Mouse (Mus musculus): ENCODE data around the gene Gm11011. TPM values are rescaled to one million over a fixed set of nuclear protein-coding genes. Genes with fewer than 3 reads are reported as not detected.

Gene Gm11011
- polyA plus RNA-seq, 1 experiment from 2014 or later, result not detected

- Histone ChIP-seq H3K36me3 (ENCODE audit: insufficient read depth) (no peaks in the 10 kb centered on the region), H3K9ac (no peak overlapping the region), H3K4me2 (no peak overlapping the region), H3K27ac (ENCODE audit: low read depth) (no peak overlapping the region), H3K9me3 (ENCODE audit: low read depth, low read length) (no peaks in the 10 kb centered on the region), H3K4me1 (ENCODE audit: insufficient read depth) (no peaks in the 10 kb centered on the region), H3K27me3 (ENCODE audit: insufficient read depth, low read length) (no peaks in the 10 kb centered on the region), H3K4me3 (ENCODE audit: low read depth, low read length) (no peak overlapping the region)
- ATAC-seq (ENCODE audit: insufficient read depth) (no peak), DNase-seq (no peak)
- no peak for TF ChIP-seq CTCF (IDR thresholded peaks at IDR 0.05; ENCODE audit: low read depth)
- WGBS, result 59% methylated on average over 10 of the region's 10 CpGs
Measured at GRCm38 (mm10) chr2:169570063-169570462, 17.5 kb downstream of the Gm11011 start.

GRCm38 (mm10) chr2:169566159-169566558, 21.4 kb downstream of the Gm11011 start:
- H3K27ac ChIP-seq (ENCODE audit: low read depth), result peak overlapping the region; percentile 38; the same call in 1 of the 2 replicates
- no peaks in the 10 kb centered on the region for H3K36me3 ChIP-seq (ENCODE audit: insufficient read depth)
- no peaks in the 10 kb centered on the region for H3K4me1 ChIP-seq (ENCODE audit: insufficient read depth)
- H3K4me3 ChIP-seq (ENCODE audit: low read depth, low read length), result no peak overlapping the region
- ATAC-seq (ENCODE audit: insufficient read depth), result peak; percentile 79; the same call in 1 of the 2 replicates
- WGBS, result 27% methylated on average over 4 of the region's 4 CpGs
- no peak for TF ChIP-seq CTCF (IDR thresholded peaks at IDR 0.05; ENCODE audit: low read depth)
- H3K9ac ChIP-seq, result no peak overlapping the region
- H3K27me3 ChIP-seq (ENCODE audit: insufficient read depth, low read length), result no peaks in the 10 kb centered on the region
- DNase-seq, result peak; percentile 43
- H3K9me3 ChIP-seq (ENCODE audit: low read depth, low read length), result no peaks in the 10 kb centered on the region
- no peak overlapping the region for H3K4me2 ChIP-seq

GRCm38 (mm10) chr2:169565751-169566150, 21.8 kb downstream of the Gm11011 start:
- Histone ChIP-seq H3K9ac (no peak overlapping the region), H3K36me3 (ENCODE audit: insufficient read depth) (no peaks in the 10 kb centered on the region), H3K27me3 (ENCODE audit: insufficient read depth, low read length) (no peaks in the 10 kb centered on the region), H3K4me1 (ENCODE audit: insufficient read depth) (no peaks in the 10 kb centered on the region), H3K4me3 (ENCODE audit: low read depth, low read length) (no peak overlapping the region), H3K9me3 (ENCODE audit: low read depth, low read length) (no peaks in the 10 kb centered on the region), H3K4me2 (no peak overlapping the region), H3K27ac (ENCODE audit: low read depth) (peak overlapping the region; percentile 38; the same call in 1 of the 2 replicates)
- 23% methylated on average over 7 of the region's 7 CpGs for WGBS
- TF ChIP-seq CTCF (IDR thresholded peaks at IDR 0.05; ENCODE audit: low read depth), result no peak
- ATAC-seq (ENCODE audit: insufficient read depth) (no peak), DNase-seq (peak; percentile 61)

- no peak for ATAC-seq (ENCODE audit: insufficient read depth)
- DNase-seq, result no peak
- no peaks in the 10 kb centered on the region for H3K4me1 ChIP-seq (ENCODE audit: insufficient read depth)
Measured at GRCm38 (mm10) chr2:169545674-169546073, 41.9 kb downstream of the Gm11011 start.

GRCm38 (mm10) chr2:169538906-169539305, 48.6 kb downstream of the Gm11011 start:
- Histone ChIP-seq H3K27me3 (ENCODE audit: insufficient read depth, low read length) (no peaks in the 10 kb centered on the region), H3K9ac (no peak overlapping the region), H3K4me2 (no peak overlapping the region), H3K9me3 (ENCODE audit: low read depth, low read length) (no peaks in the 10 kb centered on the region), H3K4me1 (ENCODE audit: insufficient read depth) (no peaks in the 10 kb centered on the region), H3K4me3 (ENCODE audit: low read depth, low read length) (no peak overlapping the region), H3K36me3 (ENCODE audit: insufficient read depth) (no peaks in the 10 kb centered on the region), H3K27ac (ENCODE audit: low read depth) (no peak overlapping the region)
- TF ChIP-seq CTCF (IDR thresholded peaks at IDR 0.05; ENCODE audit: low read depth), result no peak
- ATAC-seq (ENCODE audit: insufficient read depth) (no peak), DNase-seq (peak; percentile 43)
- WGBS, result 59% methylated on average over 4 of the region's 4 CpGs

More at GRCm38 (mm10) chr2:169545674-169546073, 41.9 kb downstream of the Gm11011 start:
- Histone ChIP-seq H3K4me2 (no peak overlapping the region), H3K9ac (no peak overlapping the region), H3K27ac (ENCODE audit: low read depth) (no peak overlapping the region), H3K36me3 (ENCODE audit: insufficient read depth) (no peaks in the 10 kb centered on the region), H3K27me3 (ENCODE audit: insufficient read depth, low read length) (no peaks in the 10 kb centered on the region), H3K9me3 (ENCODE audit: low read depth, low read length) (no peaks in the 10 kb centered on the region), H3K4me3 (ENCODE audit: low read depth, low read length) (no peak overlapping the region)
- TF ChIP-seq CTCF (IDR thresholded peaks at IDR 0.05; ENCODE audit: low read depth), result no peak
- WGBS, result 84% methylated on average over 7 of the region's 7 CpGs

Other genes with a start within 250 kb of the Gm11011 start
- 7.9 and 8.9 TPM in 2 replicates for gene Tshz2, start 45.3 kb upstream of the Gm11011 start, polyA plus RNA-seq (2014; fragmentation: Nextera tagmentation; extraction: Ambion mirVana)